Mouse (Mus musculus) neural tube, embryonic 11.5 days (tissue): ENCODE data around the gene Maml2. TPM values are rescaled to one million over a fixed set of nuclear protein-coding genes. Genes with fewer than 3 reads are reported as not detected.

Experiments
- ATAC-seq: fragments of 200-750 bp; cut with Nextera tagmentation; 2 replicates; pipeline ENCODE4 v1.8.0; 2017; ENCODE audit warnings: moderate number of reproducible peaks, mild to moderate bottlenecking, moderate TSS enrichment, moderate library complexity; ENCODE audit not compliant: insufficient read depth, low FRiP score, low TSS enrichment
- DNase-seq: peaks from one replicate; pipeline ENCODE4 v3.0.0-alpha.2; 2015; ENCODE audit warnings: low spot score
- H3K27ac ChIP-seq: fragments of 300-500 bp; sonication (generic); 2 replicates; pipeline ENCODE4 v1.5.1; 2014; ENCODE audit warnings: low read depth, mild to moderate bottlenecking, low read length
- H3K27me3 ChIP-seq: fragments of 300-500 bp; sonication (generic); 2 replicates; pipeline ENCODE4 v1.6.1; 2014; ENCODE audit warnings: mild to moderate bottlenecking, low read length, mixed read lengths; ENCODE audit not compliant: control insufficient read depth, insufficient read depth
- H3K36me3 ChIP-seq: fragments of 300-500 bp; sonication (generic); 2 replicates; pipeline ENCODE4 v1.6.1; 2014; ENCODE audit warnings: mild to moderate bottlenecking, low read length, moderate library complexity, mixed read lengths; ENCODE audit not compliant: control insufficient read depth, insufficient read depth
- H3K4me1 ChIP-seq: fragments of 300-500 bp; sonication (generic); 2 replicates; pipeline ENCODE4 v1.6.1; 2014; ENCODE audit warnings: low read length, mixed read lengths; ENCODE audit not compliant: control insufficient read depth, insufficient read depth
- H3K4me2 ChIP-seq: fragments of 300-500 bp; sonication (generic); 2 replicates; pipeline ENCODE4 v1.6.1; 2014; ENCODE audit warnings: low read depth, mild to moderate bottlenecking, moderate library complexity
- H3K4me3 ChIP-seq: fragments of 300-500 bp; sonication (generic); 2 replicates; pipeline ENCODE4 v1.5.1; 2014; ENCODE audit warnings: low read depth, low read length
- H3K9ac ChIP-seq: fragments of 300-500 bp; sonication (generic); 2 replicates; pipeline ENCODE4 v1.6.1; 2014; ENCODE audit warnings: mild to moderate bottlenecking, low read length
- H3K9me3 ChIP-seq: fragments of 300-500 bp; sonication (generic); 2 replicates; pipeline ENCODE4 v1.6.1; 2016; ENCODE audit warnings: low read length; ENCODE audit not compliant: control insufficient read depth
- WGBS: fragments of 180-500 bp; shearing (Covaris S2); extraction: QIAGEN DNeasy Blood & Tissue Kit; methylation state at CpG from one replicate; pipeline ENCODE4 v1.1.7; 2014; 5-methylcytosine and 5-hydroxymethylcytosine counted together
- polyA plus RNA-seq: library from polyadenylated mRNA; unstranded; fragments of >200 nt; fragmentation: Nextera tagmentation; extraction: Ambion mirVana; gene quantifications from 2 replicates; pipeline ENCODE4 v1.2.1, GENCODE M21; 2014

The Maml2 gene
- polyA plus RNA-seq, 1 experiment from 2014 or later, result 14.1 TPM

DNA sequence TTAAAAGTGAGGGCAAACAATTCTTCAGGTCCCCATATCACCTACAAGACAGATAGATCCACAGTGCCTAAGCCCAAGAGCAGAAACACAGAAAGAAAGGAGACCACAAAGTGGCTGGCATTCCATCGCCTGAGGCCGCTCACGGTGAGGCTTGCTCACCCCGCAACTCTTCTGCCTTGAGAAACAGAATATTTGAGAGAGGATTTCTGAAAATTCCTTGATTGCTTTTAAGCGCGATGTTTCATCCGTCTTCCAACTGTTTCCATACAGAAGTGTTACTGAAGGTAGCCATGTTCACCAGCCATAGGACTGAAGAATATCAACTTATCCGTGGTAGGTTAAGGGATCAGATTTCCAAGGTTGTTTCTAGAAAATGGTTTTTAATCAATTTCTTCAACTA, 383.4 kb downstream of the Maml2 start:
- no peaks in the 10 kb centered on the region for H3K9me3 ChIP-seq
- ATAC-seq (no peak), DNase-seq (no peak)
- H3K4me1 ChIP-seq, result 0 out of 2 replicates have a peak, but pooled peaks cover 3% of the 10 kb centered on the region
- H3K4me3 ChIP-seq, result no peak overlapping the region
- H3K9ac ChIP-seq, result no peak overlapping the region
- H3K36me3 ChIP-seq, result no peaks in the 10 kb centered on the region
- H3K27me3 ChIP-seq, result no peaks in the 10 kb centered on the region
- no peak overlapping the region for H3K4me2 ChIP-seq
- 85% methylated on average over 8 of the region's 8 CpGs for WGBS
- H3K27ac ChIP-seq, result no peak overlapping the region

DNA sequence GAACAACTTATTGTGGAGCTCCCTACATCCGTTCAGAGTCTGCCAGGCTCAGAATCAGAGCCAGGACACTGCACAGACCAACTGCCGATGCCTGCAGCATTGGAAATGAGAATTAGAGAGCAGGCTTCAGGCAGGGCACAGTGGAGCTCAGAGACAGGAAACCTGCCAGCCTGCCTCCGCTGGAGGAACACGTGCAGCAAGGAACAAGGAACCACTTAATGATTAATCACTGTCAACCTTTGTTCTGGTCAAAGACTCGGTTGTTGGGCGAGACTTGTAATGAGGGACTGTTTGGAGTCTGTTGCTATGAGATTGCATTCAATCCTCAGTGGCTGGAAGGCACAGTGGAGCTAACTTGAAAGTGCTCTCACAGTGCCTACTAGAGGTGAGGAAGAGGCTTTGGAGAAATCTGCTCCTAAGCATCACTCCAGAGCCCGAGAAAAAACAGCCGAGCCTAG, 383.9 kb downstream of the Maml2 start:
- H3K4me2 ChIP-seq, result no peak overlapping the region
- H3K4me1 ChIP-seq, result 0 out of 2 replicates have a peak, but pooled peaks cover 3% of the 10 kb centered on the region
- H3K27me3 ChIP-seq, result no peaks in the 10 kb centered on the region
- H3K36me3 ChIP-seq, result no peaks in the 10 kb centered on the region
- no peak overlapping the region for H3K9ac ChIP-seq
- DNase-seq (peak; percentile 59), ATAC-seq (peak; percentile 93)
- H3K9me3 ChIP-seq, result no peaks in the 10 kb centered on the region
- WGBS, result 6% methylated on average over 8 of the region's 8 CpGs
- H3K4me3 ChIP-seq, result no peak overlapping the region
- H3K27ac ChIP-seq, result 0 out of 2 replicates have a peak overlapping the region, but pooled peaks have one; percentile 1

GRCm38 (mm10) chr9:13684327-13684934, 386.7 kb downstream of the Maml2 start:
- ATAC-seq, result no peak
- WGBS, result 90% methylated on average over 6 of the region's 6 CpGs

GRCm38 (mm10) chr9:13686977-13687659, 389.4 kb downstream of the Maml2 start:
- no peaks in the 10 kb centered on the region for H3K36me3 ChIP-seq
- no peak overlapping the region for H3K9ac ChIP-seq
- peak; percentile 25 for DNase-seq
- no peaks in the 10 kb centered on the region for H3K9me3 ChIP-seq
- no peak overlapping the region for H3K27ac ChIP-seq
- WGBS, result 91% methylated on average over 19 of the region's 19 CpGs
- no peaks in the 10 kb centered on the region for H3K27me3 ChIP-seq
- H3K4me1 ChIP-seq, result peaks cover 7% of the 10 kb centered on the region; the same call in 1 of the 2 replicates
- ATAC-seq, result no peak
- no peak overlapping the region for H3K4me3 ChIP-seq
- no peak overlapping the region for H3K4me2 ChIP-seq

More at GRCm38 (mm10) chr9:13684327-13684934, 386.7 kb downstream of the Maml2 start:
- H3K27ac ChIP-seq, result no peak overlapping the region
- no peak overlapping the region for H3K4me3 ChIP-seq
- H3K9me3 ChIP-seq, result no peaks in the 10 kb centered on the region
- H3K27me3 ChIP-seq, result no peaks in the 10 kb centered on the region
- no peak overlapping the region for H3K9ac ChIP-seq
- DNase-seq, result no peak
- H3K4me2 ChIP-seq, result no peak overlapping the region
- 0 out of 2 replicates have a peak, but pooled peaks cover 3% of the 10 kb centered on the region for H3K4me1 ChIP-seq
- no peaks in the 10 kb centered on the region for H3K36me3 ChIP-seq

GRCm38 (mm10) chr9:13688997-13689396, 391.2 kb downstream of the Maml2 start:
- no peaks in the 10 kb centered on the region for H3K27me3 ChIP-seq
- 80% methylated on average over 9 of the region's 9 CpGs for WGBS
- DNase-seq (no peak), ATAC-seq (no peak)
- H3K4me1 ChIP-seq, result peaks cover 7% of the 10 kb centered on the region; the same call in 1 of the 2 replicates
- no peak overlapping the region for H3K27ac ChIP-seq
- H3K9me3 ChIP-seq, result no peaks in the 10 kb centered on the region
- H3K4me3 ChIP-seq, result no peak overlapping the region
- no peak overlapping the region for H3K4me2 ChIP-seq
- no peaks in the 10 kb centered on the region for H3K36me3 ChIP-seq
- no peak overlapping the region for H3K9ac ChIP-seq

DNA sequence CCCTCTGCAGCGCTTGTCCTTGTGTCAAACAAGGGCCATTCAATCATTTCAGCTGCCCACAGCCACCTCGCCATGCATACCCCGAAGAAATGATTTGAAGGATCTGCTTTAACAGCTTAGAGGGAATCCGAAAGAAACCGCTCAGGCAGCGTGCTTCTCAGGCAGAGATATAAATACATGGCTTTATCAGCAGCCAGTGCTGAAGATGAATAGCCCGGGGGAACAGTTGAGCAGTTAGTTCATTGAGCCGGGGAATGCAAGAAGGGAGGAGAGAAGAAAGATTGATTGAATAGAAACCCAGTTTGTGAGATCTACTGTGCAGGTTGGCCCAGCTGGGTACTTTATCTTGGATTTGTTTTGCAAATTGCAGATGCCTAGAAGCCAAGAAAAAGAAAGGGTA, 392.6 kb downstream of the Maml2 start:
- H3K27ac ChIP-seq, result no peak overlapping the region
- no peak overlapping the region for H3K9ac ChIP-seq
- H3K9me3 ChIP-seq, result no peaks in the 10 kb centered on the region
- no peak for ATAC-seq
- no peaks in the 10 kb centered on the region for H3K27me3 ChIP-seq
- H3K4me3 ChIP-seq, result no peak overlapping the region
- H3K36me3 ChIP-seq, result no peaks in the 10 kb centered on the region
- DNase-seq, result peak; percentile 14
- H3K4me1 ChIP-seq, result peaks cover 7% of the 10 kb centered on the region; the same call in 1 of the 2 replicates
- no peak overlapping the region for H3K4me2 ChIP-seq
- 35% methylated on average over 8 of the region's 8 CpGs for WGBS

GRCm38 (mm10) chr9:13693693-13694284, 396.0 kb downstream of the Maml2 start:
- no peak overlapping the region for H3K4me3 ChIP-seq
- H3K4me2 ChIP-seq, result no peak overlapping the region
- no peak overlapping the region for H3K9ac ChIP-seq
- H3K9me3 ChIP-seq, result no peaks in the 10 kb centered on the region
- peaks cover 7% of the 10 kb centered on the region; the same call in 1 of the 2 replicates for H3K4me1 ChIP-seq
- no peaks in the 10 kb centered on the region for H3K36me3 ChIP-seq
- WGBS, result 88% methylated on average over 3 of the region's 3 CpGs
- ATAC-seq (no peak), DNase-seq (no peak)
- no peaks in the 10 kb centered on the region for H3K27me3 ChIP-seq
- H3K27ac ChIP-seq, result no peak overlapping the region

DNA sequence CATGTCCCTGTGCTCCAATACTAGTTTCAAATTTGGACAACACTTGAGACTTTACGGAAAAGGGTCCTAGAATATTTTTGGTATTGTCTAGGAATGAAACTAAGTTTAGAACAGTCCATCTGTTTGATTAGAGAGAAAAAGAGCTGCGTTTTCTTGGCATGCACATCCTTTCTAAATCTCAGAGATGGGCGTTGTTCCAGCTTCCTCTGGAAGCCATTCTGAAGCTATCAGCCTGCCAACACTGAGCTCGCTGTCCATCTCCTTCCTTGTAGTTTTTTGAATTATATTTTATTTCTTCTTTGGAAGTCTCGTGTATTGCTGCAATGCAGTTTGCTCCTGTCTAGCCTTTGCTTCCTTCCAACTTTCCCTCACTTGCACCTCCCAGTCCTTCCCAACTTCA, 396.5 kb downstream of the Maml2 start:
- Histone ChIP-seq H3K4me1 (peaks cover 7% of the 10 kb centered on the region; the same call in 1 of the 2 replicates), H3K36me3 (no peaks in the 10 kb centered on the region), H3K27ac (no peak overlapping the region), H3K9ac (no peak overlapping the region), H3K4me3 (no peak overlapping the region), H3K9me3 (no peaks in the 10 kb centered on the region), H3K27me3 (no peaks in the 10 kb centered on the region), H3K4me2 (no peak overlapping the region)
- WGBS, result 95% methylated on average over 5 of the region's 5 CpGs
- DNase-seq, result no peak
- ATAC-seq, result no peak
